Mouse (Mus musculus): ENCODE data around the gene Hpcal4. TPM values are rescaled to one million over a fixed set of nuclear protein-coding genes. Genes with fewer than 3 reads are reported as not detected.
"Not testable (repeated sequence)": the region's sequence is repeated elsewhere in the genome, so short reads cannot be mapped to it uniquely, and the experiment has no call there.

Gene Hpcal4
- not detected in 2 replicates for total RNA-seq (2015; ENCODE audit: low replicate concordance)
- not detected in 2 replicates for total RNA-seq (2017; ENCODE audit: low replicate concordance)

- no peak for ATAC-seq (replicated peaks; ENCODE audit: low FRiP score, poor library complexity, severe bottlenecking)
These were observed at the start of gene Hpcal4 for GRCm38 (mm10) chr4:123182328-123183238. Hpcal4 (plus strand) TSS chr4:123183227.

- no peak for ATAC-seq (replicated peaks; ENCODE audit: low FRiP score, poor library complexity, severe bottlenecking)
These were observed 45.5 kb upstream of the Hpcal4 start for GRCm38 (mm10) chr4:123137551-123137950.

- ATAC-seq (replicated peaks; ENCODE audit: low FRiP score, poor library complexity, severe bottlenecking): peak; percentile 100
These were observed 43.4 kb upstream of the Hpcal4 start, which contains the start of gene Ppie for GRCm38 (mm10) chr4:123139513-123140154. Ppie (minus strand) TSS chr4:123139951.

- no peak for ATAC-seq (replicated peaks; ENCODE audit: low FRiP score, poor library complexity, severe bottlenecking)
These were observed 35.4 kb upstream of the Hpcal4 start for GRCm38 (mm10) chr4:123147446-123148150.

- ATAC-seq (replicated peaks; ENCODE audit: low FRiP score, poor library complexity, severe bottlenecking): no peak
These were observed 31.0 kb upstream of the Hpcal4 start for GRCm38 (mm10) chr4:123152003-123152402.

GRCm38 (mm10) chr4:123152976-123153375, 30.1 kb upstream of the Hpcal4 start:
- no peak for ATAC-seq (replicated peaks; ENCODE audit: low FRiP score, poor library complexity, severe bottlenecking)

GRCm38 (mm10) chr4:123155004-123155403, 28.0 kb upstream of the Hpcal4 start:
- no peak for ATAC-seq (replicated peaks; ENCODE audit: low FRiP score, poor library complexity, severe bottlenecking)

GRCm38 (mm10) chr4:123155427-123155826, 27.6 kb upstream of the Hpcal4 start:
- ATAC-seq (replicated peaks; ENCODE audit: low FRiP score, poor library complexity, severe bottlenecking): no peak

GRCm38 (mm10) chr4:123155840-123156239, 27.2 kb upstream of the Hpcal4 start:
- no peak for ATAC-seq (replicated peaks; ENCODE audit: low FRiP score, poor library complexity, severe bottlenecking)

GRCm38 (mm10) chr4:123160571-123160970, 22.5 kb upstream of the Hpcal4 start:
- no peak for ATAC-seq (replicated peaks; ENCODE audit: low FRiP score, poor library complexity, severe bottlenecking)

- ATAC-seq (replicated peaks; ENCODE audit: low FRiP score, poor library complexity, severe bottlenecking): not testable (repeated sequence)
These were observed 21.8 kb upstream of the Hpcal4 start for GRCm38 (mm10) chr4:123161251-123161650.

- ATAC-seq (replicated peaks; ENCODE audit: low FRiP score, poor library complexity, severe bottlenecking): no peak
These were observed 20.6 kb upstream of the Hpcal4 start for GRCm38 (mm10) chr4:123162305-123162917.

GRCm38 (mm10) chr4:123164157-123164556, 18.9 kb upstream of the Hpcal4 start:
- no peak for ATAC-seq (replicated peaks; ENCODE audit: low FRiP score, poor library complexity, severe bottlenecking)

GRCm38 (mm10) chr4:123171811-123172210, 11.2 kb upstream of the Hpcal4 start:
- no peak for ATAC-seq (replicated peaks; ENCODE audit: low FRiP score, poor library complexity, severe bottlenecking)

GRCm38 (mm10) chr4:123183239-123184056, 421 bp downstream of the Hpcal4 start:
- no peak for ATAC-seq (replicated peaks; ENCODE audit: low FRiP score, poor library complexity, severe bottlenecking)

- no peak for ATAC-seq (replicated peaks; ENCODE audit: low FRiP score, poor library complexity, severe bottlenecking)
These were observed 1.8 kb downstream of the Hpcal4 start for GRCm38 (mm10) chr4:123184816-123185215.

- ATAC-seq (replicated peaks; ENCODE audit: low FRiP score, poor library complexity, severe bottlenecking): no peak
These were observed 9.3 kb downstream of the Hpcal4 start for GRCm38 (mm10) chr4:123192336-123192735.

GRCm38 (mm10) chr4:123193791-123194190, 10.8 kb downstream of the Hpcal4 start:
- ATAC-seq (replicated peaks; ENCODE audit: low FRiP score, poor library complexity, severe bottlenecking): no peak

GRCm38 (mm10) chr4:123196695-123197094, 13.7 kb downstream of the Hpcal4 start:
- no peak for ATAC-seq (replicated peaks; ENCODE audit: low FRiP score, poor library complexity, severe bottlenecking)
